Mouse (Mus musculus) brain, embryonic 14.5 days (tissue): ENCODE data around the gene Hspa12a. TPM values are rescaled to one million over a fixed set of nuclear protein-coding genes. Genes with fewer than 3 reads are reported as not detected.
A peak's percentile ranks its signal among the peaks of the same experiment; 100 is the strongest.

Experiments
- DNase-seq: peaks from one replicate; pipeline ENCODE4 v3.0.0-alpha.2; 2011; ENCODE audit warnings: low read depth
- CTCF ChIP-seq: fragments of 200-500 bp; IDR thresholded peaks from 2 replicates; pipeline ENCODE4 v1.5.1; 2012; ENCODE audit warnings: inconsistent platforms, mild to moderate bottlenecking, moderate library complexity, borderline replicate concordance; ENCODE audit not compliant: insufficient read depth, insufficient read length; ENCODE audit errors: extremely low read depth
- POLR2A ChIP-seq: fragments of 200-500 bp; IDR thresholded peaks from 2 replicates; pipeline ENCODE4 v1.6.1; 2012; ENCODE audit warnings: mild to moderate bottlenecking, inconsistent platforms, borderline replicate concordance; ENCODE audit not compliant: poor library complexity, insufficient read depth, insufficient read length, severe bottlenecking; ENCODE audit errors: extremely low read depth
- polyA plus RNA-seq: library from polyadenylated mRNA; depleted of rRNA; stranded (reverse); fragments of >200 nt; gene quantifications from 2 replicates; pipeline ENCODE4 v1.2.3, GENCODE M21; 2012

Gene Hspa12a
- polyA plus RNA-seq, 1 experiment, result 64.6 TPM

- TF ChIP-seq POLR2A (no peak), CTCF (no peak)
- no peak for DNase-seq
Observed at GRCm38 (mm10) chr19:58954779-58955178, 11.3 kb upstream of the Hspa12a start.

GRCm38 (mm10) chr19:58952236-58952635, 8.8 kb upstream of the Hspa12a start:
- DNase-seq, result no peak
- TF ChIP-seq POLR2A, result no peak
- no peak for TF ChIP-seq CTCF

GRCm38 (mm10) chr19:58951521-58951920, 8.1 kb upstream of the Hspa12a start:
- peak; percentile 67 for DNase-seq
- no peak for TF ChIP-seq POLR2A
- no peak for TF ChIP-seq CTCF

DNA sequence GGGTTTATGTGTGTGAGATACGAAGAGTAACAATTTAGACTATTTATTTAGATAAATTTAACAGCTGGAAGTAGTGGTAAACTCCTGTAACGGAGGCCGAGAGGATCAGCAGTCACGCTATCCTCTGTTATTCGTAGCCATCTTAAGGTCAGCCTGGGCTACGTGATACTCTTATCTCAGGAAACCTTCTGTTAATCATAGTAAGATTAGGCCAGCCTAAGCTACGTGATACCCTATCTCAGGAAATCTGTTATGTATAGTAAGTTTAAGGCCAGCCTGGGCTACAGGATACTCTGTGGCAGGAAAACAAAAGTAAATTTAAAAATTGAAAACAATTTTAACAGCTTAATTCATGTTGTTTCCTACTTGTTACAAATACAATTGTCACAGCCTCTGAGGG, 2.5 kb upstream of the Hspa12a start:
- TF ChIP-seq POLR2A (no peak), CTCF (no peak)

GRCm38 (mm10) chr19:58933062-58933461, 10.4 kb downstream of the Hspa12a start:
- TF ChIP-seq POLR2A (no peak), CTCF (no peak)
- peak; percentile 56 for DNase-seq

More for the DNA sequence above, 2.5 kb upstream of the Hspa12a start:
- no peak for DNase-seq

DNA sequence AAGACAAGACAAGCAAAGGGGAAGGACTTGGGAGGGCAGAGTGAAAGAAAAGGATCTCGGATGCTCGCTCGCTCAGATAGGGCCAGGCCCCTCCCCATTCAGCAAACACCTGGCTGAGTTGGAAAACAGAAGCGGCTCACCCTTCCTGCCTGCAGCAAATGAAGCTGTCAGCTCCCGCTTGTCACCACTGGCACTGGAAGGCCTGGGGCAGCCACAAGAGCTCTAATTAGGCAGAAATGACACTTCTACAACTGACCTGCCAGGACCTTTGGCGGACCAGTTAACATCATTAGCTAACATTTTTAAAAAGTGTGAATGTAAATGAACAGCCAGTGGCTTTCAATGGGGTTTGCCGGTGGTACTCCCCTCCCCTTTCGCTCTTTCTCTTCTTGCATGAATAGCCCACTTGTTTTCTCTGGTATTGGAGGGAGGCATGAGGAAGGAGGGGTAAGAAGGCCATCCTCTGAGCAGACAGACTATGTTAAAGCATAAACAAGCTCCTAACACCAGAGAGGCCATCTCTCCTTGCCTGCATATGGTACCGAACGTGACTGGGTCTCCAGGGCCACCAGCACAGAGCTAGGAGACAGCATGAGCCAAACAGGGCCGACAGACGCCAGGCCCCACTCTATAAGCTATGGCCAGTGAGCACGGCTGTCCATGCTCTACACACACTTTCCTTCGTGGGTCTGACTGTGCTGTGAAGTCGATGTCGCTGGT, 12.2 kb downstream of the Hspa12a start:
- peak; percentile 89 for DNase-seq
- TF ChIP-seq CTCF, result no peak
- no peak for TF ChIP-seq POLR2A

DNA sequence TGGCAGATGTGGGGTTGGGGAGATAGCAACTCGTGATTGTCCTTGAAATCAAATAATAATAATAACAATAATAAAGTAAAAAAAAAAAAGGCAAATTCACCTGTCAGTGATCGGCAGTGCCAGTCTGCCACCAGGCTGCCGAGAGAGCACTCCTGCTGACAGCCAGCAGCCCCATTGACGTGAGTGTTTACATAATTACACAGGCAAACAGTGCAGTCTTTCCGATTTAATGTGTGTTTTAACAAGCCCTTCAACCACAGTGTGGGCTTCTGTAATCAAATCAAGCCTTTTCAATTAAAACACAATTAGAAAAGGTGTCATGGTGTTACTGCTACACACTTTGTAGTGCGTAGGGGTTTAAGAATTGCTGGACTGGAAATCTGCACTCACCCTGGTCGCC, 24.3 kb downstream of the Hspa12a start:
- TF ChIP-seq CTCF (no peak), POLR2A (no peak)
- DNase-seq, result peak; percentile 72

DNA sequence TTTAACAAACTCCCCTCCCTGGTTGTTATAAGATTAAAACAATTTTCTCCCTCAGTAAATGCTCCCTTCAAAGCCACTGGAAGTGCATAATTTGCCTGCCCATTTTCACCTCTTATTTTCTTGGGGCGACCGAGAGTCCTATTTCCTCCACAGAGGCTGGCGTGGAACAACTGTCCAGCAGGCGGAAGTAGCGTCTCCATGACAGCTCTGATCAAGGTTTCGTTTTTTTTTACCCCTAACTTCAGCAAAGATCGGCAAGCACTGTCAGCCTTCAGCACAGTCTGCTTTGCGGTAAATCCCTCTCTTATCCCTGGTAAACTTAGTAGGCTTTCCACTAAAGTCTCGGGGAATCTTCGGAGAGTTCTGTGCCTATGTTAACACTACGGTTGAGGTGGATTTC, 24.9 kb downstream of the Hspa12a start:
- DNase-seq, result no peak
- no peak for TF ChIP-seq POLR2A
- no peak; the same call in 1 of the 2 replicates for TF ChIP-seq CTCF

DNA sequence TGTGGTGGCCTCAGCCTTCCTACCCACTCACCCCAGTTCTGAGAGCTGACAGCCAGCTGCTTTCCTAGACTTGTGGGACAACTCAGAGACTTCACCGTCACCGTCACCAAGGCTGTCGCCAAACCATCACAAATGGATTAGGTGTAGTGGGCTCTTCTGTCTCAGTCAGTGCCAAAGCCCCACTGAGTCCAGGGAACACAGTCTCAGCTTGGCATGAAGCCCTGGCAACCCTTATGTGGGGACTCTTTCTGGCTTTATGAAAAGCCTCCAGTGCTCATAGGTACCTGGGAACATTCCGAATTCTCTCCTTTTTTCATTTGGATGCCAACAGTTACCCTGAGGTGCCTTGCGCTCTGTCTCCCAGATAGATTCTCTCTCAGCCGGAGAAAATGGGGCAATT, 30.2 kb downstream of the Hspa12a start:
- TF ChIP-seq POLR2A (no peak), CTCF (no peak)
- DNase-seq, result peak; percentile 27

DNA sequence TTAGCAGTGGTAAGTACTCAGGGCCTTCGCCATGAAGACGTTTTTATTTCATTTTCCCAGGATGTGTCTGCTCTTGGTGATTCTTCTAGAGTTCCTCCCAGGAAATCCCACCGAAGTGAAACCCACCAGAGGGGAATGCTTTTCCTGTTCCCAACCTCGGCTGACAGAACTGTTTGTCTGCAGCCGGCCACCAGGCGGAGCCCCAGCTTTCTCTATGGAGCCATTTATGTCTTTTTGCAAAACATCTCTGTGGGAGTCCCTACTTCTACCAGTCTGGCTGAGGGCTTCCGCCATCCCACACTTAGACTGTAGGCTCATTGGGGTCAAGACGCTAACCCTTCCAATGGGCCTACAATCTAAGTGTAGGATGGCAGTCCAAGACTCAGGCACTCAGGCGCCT, 32.1 kb downstream of the Hspa12a start:
- peak; percentile 91 for DNase-seq
- TF ChIP-seq POLR2A (no peak), CTCF (peak; percentile 94)

GRCm38 (mm10) chr19:58910941-58911368, 32.5 kb downstream of the Hspa12a start:
- no peak for DNase-seq
- TF ChIP-seq POLR2A, result no peak
- TF ChIP-seq CTCF, result peak; percentile 43

DNA sequence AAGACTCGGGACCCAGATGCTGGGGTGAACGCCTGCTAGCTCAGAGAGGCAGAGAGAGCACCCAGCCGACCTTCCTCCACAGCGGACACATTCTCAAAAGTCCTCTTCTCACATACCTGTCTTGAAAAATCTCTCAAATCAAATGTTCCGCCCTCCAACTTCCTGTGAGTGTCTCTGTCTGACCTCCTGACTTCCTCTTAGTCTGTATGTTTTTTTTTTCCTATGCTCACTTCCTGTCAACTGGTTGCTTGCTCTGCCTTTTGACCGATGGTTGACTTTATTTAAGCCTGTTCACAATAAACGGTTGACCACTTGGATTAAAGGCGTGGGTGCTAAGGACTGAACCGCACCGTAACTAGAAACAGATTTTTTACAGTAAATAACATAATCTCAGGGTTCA, 35.4 kb downstream of the Hspa12a start:
- TF ChIP-seq CTCF, result no peak
- no peak for TF ChIP-seq POLR2A
- DNase-seq, result no peak

- no peak for DNase-seq
- peak; percentile 48; the same call in 1 of the 2 replicates for TF ChIP-seq CTCF
- no peak for TF ChIP-seq POLR2A
Observed at GRCm38 (mm10) chr19:58906685-58907084, 36.8 kb downstream of the Hspa12a start.

DNA sequence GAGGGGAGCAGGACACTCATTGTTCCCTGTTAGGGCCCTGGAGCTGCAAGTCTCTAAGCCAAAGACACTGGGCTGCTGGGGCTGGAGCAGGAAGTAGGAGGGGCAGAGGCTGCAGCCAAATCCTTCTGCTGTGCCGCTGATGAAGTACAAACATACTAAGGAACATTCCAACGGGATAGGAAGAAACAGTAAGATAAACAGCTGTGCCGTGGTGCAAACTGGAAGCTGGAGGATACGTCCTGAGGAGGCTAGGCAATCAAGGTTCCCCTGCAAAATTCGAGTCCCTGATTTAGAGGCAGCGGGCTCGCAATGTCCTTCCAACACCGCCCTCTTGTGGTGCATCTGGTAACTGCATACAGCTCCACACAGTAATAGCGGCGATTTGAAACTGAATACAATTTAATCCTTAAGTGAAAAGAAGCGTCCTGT, 39.5 kb downstream of the Hspa12a start:
- peak; percentile 87 for DNase-seq
- TF ChIP-seq CTCF (peak; percentile 97), POLR2A (no peak)
